31 mouse cellular contexts compared by ENCODE assay signal in genomic region chrX:139730541-139730940, GRCm38 (mm10). TPM values are rescaled to one million over a fixed set of nuclear protein-coding genes. Genes with fewer than 3 reads are reported as not detected.
DNase-seq lines count a peak whose midpoint lies in the region; ATAC-seq and TF ChIP-seq lines count a peak whose summit lies in the region.
"Had no signal": no experiment of that assay in that cellular context is flagged by ENCODE, and none has a peak within 500 bp of the region (broad histone marks: within the 10 kb centered on the region; RNA-seq: fewer than 3 reads in every experiment).

No protein-coding gene starts in this region.

- peak overlapping the region; percentile 68 for H3K27ac ChIP-seq in intestine, postnatal 0 days (ENCODE audit: low read depth, low read length)
- H3K27ac ChIP-seq in small intestine, adult 2 months (ENCODE audit: insufficient read depth, low read depth, low read length), result peak overlapping the region; percentile 86
- H3K27ac ChIP-seq in forebrain, embryonic 10.5 days, result no peak overlapping the region
- H3K27ac ChIP-seq: embryonic facial prominence, embryonic 13.5 days; heart, embryonic 13.5 days; hindbrain, embryonic 14.5 days; layer of hippocampus, adult 2 months; left cerebral cortex, adult 2 months; limb, embryonic 12.5 days; liver, embryonic 12.5 days had no signal

- peak; percentile 3 for DNase-seq in kidney, adult 18-20 months
- DNase-seq in kidney, postnatal 10 days, result no peak
- peak; percentile 2 for DNase-seq in 416B (ENCODE audit: low read depth)
- DNase-seq in ovary, adult 18-20 months (ENCODE audit: low spot score), result no peak
- no peak for DNase-seq in forebrain, embryonic 10.5 days (ENCODE audit: extremely low spot score, low spot score)
- DNase-seq: adrenal gland, postnatal 25 days; cerebellum, adult 11-12 months; cerebellum, postnatal 10 days; forebrain, postnatal 0 days; heart, postnatal 10 days; liver, postnatal 0 days; lung, postnatal 36 days; right cerebral cortex, postnatal 4 days; thymus, postnatal 14 days had no signal

- no peak overlapping the region for H3K9ac ChIP-seq in intestine, postnatal 0 days (ENCODE audit: low read depth, low read length)
- H3K9ac ChIP-seq: embryonic facial prominence, embryonic 13.5 days; forebrain, postnatal 0 days; heart, embryonic 13.5 days; hindbrain, embryonic 14.5 days; limb, embryonic 12.5 days; liver, embryonic 12.5 days; liver, postnatal 0 days had no signal

- ATAC-seq in intestine, postnatal 0 days, result peak; percentile 97
- ATAC-seq: CD4-positive, CD25-positive, alpha-beta regulatory T cell, adult 4 months; forebrain, postnatal 0 days; liver, embryonic 12.5 days; liver, postnatal 0 days; midbrain, embryonic 16.5 days had no signal

- no peak for TF ChIP-seq CTCF in intestine, postnatal 0 days (IDR thresholded peaks at IDR 0.05; ENCODE audit: low read depth)
- no peak for TF ChIP-seq CTCF in small intestine, adult 2 months (IDR thresholded peaks at IDR 0.05; ENCODE audit: extremely low read depth, insufficient read length, insufficient replicate concordance, low read depth, low read length)

- no peak overlapping the region for H3K4me3 ChIP-seq in intestine, postnatal 0 days (ENCODE audit: low read depth, low read length)
- no peak overlapping the region for H3K4me3 ChIP-seq in small intestine, adult 2 months (ENCODE audit: low read depth, low read length)
- no peak overlapping the region for H3K4me3 ChIP-seq in forebrain, embryonic 10.5 days
- H3K4me3 ChIP-seq: embryonic facial prominence, embryonic 13.5 days; heart, embryonic 13.5 days; layer of hippocampus, adult 2 months; left cerebral cortex, adult 2 months; limb, embryonic 12.5 days; liver, embryonic 12.5 days had no signal

- H3K36me3 ChIP-seq in intestine, postnatal 0 days (ENCODE audit: control insufficient read depth, insufficient read depth), result peaks cover 4% of the 10 kb centered on the region; the same call in 1 of the 2 replicates
- peaks cover 11% of the 10 kb centered on the region for H3K36me3 ChIP-seq in small intestine, adult 2 months (ENCODE audit: control insufficient read depth, insufficient read depth, low read length)
- H3K36me3 ChIP-seq in forebrain, embryonic 10.5 days (replicated peaks), result no peaks in the 10 kb centered on the region
- H3K36me3 ChIP-seq: limb, embryonic 12.5 days had no signal

- no peak overlapping the region for H3K4me2 ChIP-seq in intestine, postnatal 0 days (replicated peaks; ENCODE audit: low read depth)
- H3K4me2 ChIP-seq: embryonic facial prominence, embryonic 13.5 days; heart, embryonic 13.5 days; hindbrain, embryonic 14.5 days; limb, embryonic 12.5 days; liver, embryonic 12.5 days; midbrain, embryonic 11.5 days had no signal

- no peak for TF ChIP-seq POLR2A in small intestine, adult 2 months (IDR thresholded peaks at IDR 0.05; ENCODE audit: low read depth, low read length)

- no peaks in the 10 kb centered on the region for H3K27me3 ChIP-seq in intestine, postnatal 0 days (replicated peaks; ENCODE audit: control insufficient read depth, insufficient read depth, low read length)
- H3K27me3 ChIP-seq in small intestine, adult 2 months (ENCODE audit: control insufficient read depth, insufficient read depth, low read length), result no peaks in the 10 kb centered on the region
- H3K27me3 ChIP-seq in forebrain, embryonic 10.5 days (ENCODE audit: poor library complexity, severe bottlenecking), result peaks cover 59% of the 10 kb centered on the region
- H3K27me3 ChIP-seq: heart, embryonic 13.5 days; liver, embryonic 12.5 days had no signal

- H3K4me1 ChIP-seq in intestine, postnatal 0 days (replicated peaks; ENCODE audit: control insufficient read depth, insufficient read depth, low read length), result no peaks in the 10 kb centered on the region
- H3K4me1 ChIP-seq in small intestine, adult 2 months (ENCODE audit: control insufficient read depth, insufficient read depth, insufficient read length, low read length), result no peaks in the 10 kb centered on the region
- H3K4me1 ChIP-seq in forebrain, embryonic 10.5 days, result no peaks in the 10 kb centered on the region
- H3K4me1 ChIP-seq: embryonic facial prominence, embryonic 13.5 days; heart, embryonic 13.5 days; limb, embryonic 12.5 days; liver, embryonic 12.5 days had no signal

- no peaks in the 10 kb centered on the region for H3K9me3 ChIP-seq in intestine, postnatal 0 days (ENCODE audit: control insufficient read depth)
- H3K9me3 ChIP-seq in forebrain, embryonic 10.5 days, result no peaks in the 10 kb centered on the region
- H3K9me3 ChIP-seq: embryonic facial prominence, embryonic 13.5 days; heart, embryonic 13.5 days; limb, embryonic 12.5 days; liver, embryonic 12.5 days had no signal

- 42% methylated on average over 3 of the region's 3 CpGs for WGBS in intestine, postnatal 0 days
- WGBS in small intestine, adult 2 months, result 36% methylated on average over 3 of the region's 3 CpGs
- 86% methylated on average over 3 of the region's 3 CpGs for WGBS in forebrain, embryonic 10.5 days

RNA-seq across cellular contexts. Expression of gene Gm15013, which starts 16.3 kb away (rescaled TPM):
- polyA plus RNA-seq in intestine, postnatal 0 days (2015; fragmentation: Nextera tagmentation; extraction: Ambion mirVana), result 0.17 and 0.39 TPM in 2 replicates
- not detected in 2 replicates for polyA plus RNA-seq in small intestine, adult 2 months (2012; rRNA removed)
- 0.25 and 0.32 TPM in 2 replicates for polyA plus RNA-seq in forebrain, embryonic 10.5 days (2016; fragmentation: Nextera tagmentation; extraction: Ambion mirVana)
- polyA plus RNA-seq: forebrain, embryonic 11.5 days; forebrain, postnatal 0 days; hindbrain, embryonic 14.5 days; midbrain, embryonic 16.5 days; neural tube, embryonic 11.5 days; urinary bladder, adult 2 months had no signal

RNA-seq across cellular contexts. Expression of gene Tbc1d8b, which starts 45.7 kb away (rescaled TPM):
- polyA plus RNA-seq in intestine, postnatal 0 days (2015; fragmentation: Nextera tagmentation; extraction: Ambion mirVana), result 2.9 TPM in 2 replicates
- polyA plus RNA-seq in small intestine, adult 2 months (2012; rRNA removed), result 0.46 and 0.65 TPM in 2 replicates
- polyA plus RNA-seq in forebrain, embryonic 10.5 days (2016; fragmentation: Nextera tagmentation; extraction: Ambion mirVana), result 0.97 and 1.1 TPM in 2 replicates

RNA-seq across cellular contexts. Expression of gene Ripply1, which starts 51.6 kb away (rescaled TPM):
- not detected in 2 replicates for polyA plus RNA-seq in intestine, postnatal 0 days (2015; fragmentation: Nextera tagmentation; extraction: Ambion mirVana)
- polyA plus RNA-seq in small intestine, adult 2 months (2012; rRNA removed), result not detected in 2 replicates
- polyA plus RNA-seq in forebrain, embryonic 10.5 days (2016; fragmentation: Nextera tagmentation; extraction: Ambion mirVana), result 0.24 TPM in 1 of 2 replicates, not detected in the other
- polyA plus RNA-seq: CD4-positive, CD25-positive, alpha-beta regulatory T cell, adult 4 months; embryonic facial prominence, embryonic 13.5 days; forebrain, embryonic 11.5 days; forebrain, postnatal 0 days; heart, embryonic 13.5 days; hindbrain, embryonic 14.5 days; limb, embryonic 12.5 days; liver, embryonic 12.5 days; liver, postnatal 0 days; lung, embryonic 16.5 days; neural tube, embryonic 11.5 days; stomach, embryonic 14.5 days; urinary bladder, adult 2 months had no signal

Comparison
In these comparisons a context has a peak if more than half of its experiments do, and no peak if none do; other contexts are left out.
1. DNase-seq: peak in kidney, adult 18-20 months (single experiment) and 416B (single experiment); none in kidney, postnatal 10 days (single experiment), ovary, adult 18-20 months (single experiment) and forebrain, embryonic 10.5 days (single experiment).